Mouse (Mus musculus): ENCODE measurements around the gene Ndufs6. TPM values are rescaled to one million over a fixed set of nuclear protein-coding genes. Genes with fewer than 3 reads are reported as not detected.

The Ndufs6 gene
- polyA plus RNA-seq, 1 experiment, result 254 TPM

- H3K4me2 ChIP-seq (ENCODE audit: low read depth), result no peak overlapping the region
- no peaks in the 10 kb centered on the region for H3K27me3 ChIP-seq (ENCODE audit: control insufficient read depth, insufficient read depth, insufficient read length)
- H3K79me2 ChIP-seq (ENCODE audit: control insufficient read depth, insufficient read depth), result no peaks in the 10 kb centered on the region
- no peak overlapping the region for H3K4me3 ChIP-seq
- H3K36me3 ChIP-seq (ENCODE audit: control insufficient read depth, insufficient read depth), result no peaks in the 10 kb centered on the region
- no peak overlapping the region for H3ac ChIP-seq (ENCODE audit: control insufficient read depth, insufficient read length)
- no peak for TF ChIP-seq E2F4 (IDR thresholded peaks at IDR 0.05; ENCODE audit: insufficient read depth)
- no peak for TF ChIP-seq MYOD1 (IDR thresholded peaks at IDR 0.05; ENCODE audit: control insufficient read depth in 1 of 3, insufficient read length in 2 of 3, low read depth in 2 of 3)
- no peak for TF ChIP-seq TCF12 (IDR thresholded peaks at IDR 0.05; ENCODE audit: insufficient read depth, poor library complexity, severe bottlenecking)
- TF ChIP-seq MAX (IDR thresholded peaks at IDR 0.05; ENCODE audit: low read depth), result no peak
- no peak for TF ChIP-seq POLR2AphosphoS2 (IDR thresholded peaks at IDR 0.05; ENCODE audit: insufficient read length, low read depth)
- TF ChIP-seq USF1 (IDR thresholded peaks at IDR 0.05; ENCODE audit: low read depth), result no peak
- TF ChIP-seq SRF (IDR thresholded peaks at IDR 0.05; ENCODE audit: control insufficient read depth, insufficient read length, low read depth), result no peak
- no peak for TF ChIP-seq REST (IDR thresholded peaks at IDR 0.05; ENCODE audit: insufficient read depth, insufficient read length)
- TF ChIP-seq MYOG (IDR thresholded peaks at IDR 0.05; ENCODE audit: control insufficient read depth in 1 of 3, insufficient read depth in 1 of 3, insufficient read length in 2 of 3, low read depth in 2 of 3), result no peak
- TF ChIP-seq CEBPB (IDR thresholded peaks at IDR 0.05; ENCODE audit: insufficient read depth, poor library complexity, severe bottlenecking), result no peak
- TF ChIP-seq TCF3 (IDR thresholded peaks at IDR 0.05; ENCODE audit: insufficient read length, low read depth), result no peak
- no peak for TF ChIP-seq POLR2A (IDR thresholded peaks at IDR 0.05; ENCODE audit: insufficient read length, low read depth)
Measured at GRCm38 (mm10) chr13:73283534-73283933, 44.8 kb downstream of the Ndufs6 start.

GRCm38 (mm10) chr13:73282407-73282806 is 45.9 kb downstream of the Ndufs6 start:
- no peaks in the 10 kb centered on the region for H3K27me3 ChIP-seq (ENCODE audit: control insufficient read depth, insufficient read depth, insufficient read length)
- H3ac ChIP-seq (ENCODE audit: control insufficient read depth, insufficient read length), result no peak overlapping the region
- no peak for TF ChIP-seq REST (IDR thresholded peaks at IDR 0.05; ENCODE audit: insufficient read depth, insufficient read length)
- TF ChIP-seq TCF3 (IDR thresholded peaks at IDR 0.05; ENCODE audit: insufficient read length, low read depth), result no peak
- TF ChIP-seq CEBPB (IDR thresholded peaks at IDR 0.05; ENCODE audit: insufficient read depth, poor library complexity, severe bottlenecking), result no peak
- no peak for TF ChIP-seq TCF12 (IDR thresholded peaks at IDR 0.05; ENCODE audit: insufficient read depth, poor library complexity, severe bottlenecking)
- no peak for TF ChIP-seq SRF (IDR thresholded peaks at IDR 0.05; ENCODE audit: control insufficient read depth, insufficient read length, low read depth)
- TF ChIP-seq E2F4 (IDR thresholded peaks at IDR 0.05; ENCODE audit: insufficient read depth), result no peak
- TF ChIP-seq USF1 (IDR thresholded peaks at IDR 0.05; ENCODE audit: low read depth), result no peak
- TF ChIP-seq POLR2AphosphoS2 (IDR thresholded peaks at IDR 0.05; ENCODE audit: insufficient read length, low read depth), result no peak
- no peak for TF ChIP-seq MYOG (IDR thresholded peaks at IDR 0.05; ENCODE audit: control insufficient read depth in 1 of 3, insufficient read depth in 1 of 3, insufficient read length in 2 of 3, low read depth in 2 of 3)
- TF ChIP-seq POLR2A (IDR thresholded peaks at IDR 0.05; ENCODE audit: insufficient read length, low read depth), result no peak
- no peak for TF ChIP-seq MYOD1 (IDR thresholded peaks at IDR 0.05; ENCODE audit: control insufficient read depth in 1 of 3, insufficient read length in 2 of 3, low read depth in 2 of 3)
- TF ChIP-seq MAX (IDR thresholded peaks at IDR 0.05; ENCODE audit: low read depth), result no peak
- no peak overlapping the region for H3K4me2 ChIP-seq (ENCODE audit: low read depth)
- no peak overlapping the region for H3K4me3 ChIP-seq
- H3K79me2 ChIP-seq (ENCODE audit: control insufficient read depth, insufficient read depth), result no peaks in the 10 kb centered on the region
- H3K36me3 ChIP-seq (ENCODE audit: control insufficient read depth, insufficient read depth), result no peaks in the 10 kb centered on the region

GRCm38 (mm10) chr13:73279196-73279595 is 49.1 kb downstream of the Ndufs6 start:
- TF ChIP-seq REST (IDR thresholded peaks at IDR 0.05; ENCODE audit: insufficient read depth, insufficient read length) (no peak), TCF3 (IDR thresholded peaks at IDR 0.05; ENCODE audit: insufficient read length, low read depth) (no peak), MYOD1 (IDR thresholded peaks at IDR 0.05; ENCODE audit: control insufficient read depth in 1 of 3, insufficient read length in 2 of 3, low read depth in 2 of 3) (no peak), POLR2AphosphoS2 (IDR thresholded peaks at IDR 0.05; ENCODE audit: insufficient read length, low read depth) (no peak), E2F4 (IDR thresholded peaks at IDR 0.05; ENCODE audit: insufficient read depth) (no peak), SRF (IDR thresholded peaks at IDR 0.05; ENCODE audit: control insufficient read depth, insufficient read length, low read depth) (no peak), MYOG (IDR thresholded peaks at IDR 0.05; ENCODE audit: control insufficient read depth in 1 of 3, insufficient read depth in 1 of 3, insufficient read length in 2 of 3, low read depth in 2 of 3) (no peak), CEBPB (IDR thresholded peaks at IDR 0.05; ENCODE audit: insufficient read depth, poor library complexity, severe bottlenecking) (no peak), MAX (IDR thresholded peaks at IDR 0.05; ENCODE audit: low read depth) (no peak), USF1 (IDR thresholded peaks at IDR 0.05; ENCODE audit: low read depth) (no peak), POLR2A (IDR thresholded peaks at IDR 0.05; ENCODE audit: insufficient read length, low read depth) (no peak), TCF12 (IDR thresholded peaks at IDR 0.05; ENCODE audit: insufficient read depth, poor library complexity, severe bottlenecking) (no peak)
- Histone ChIP-seq H3K27me3 (ENCODE audit: control insufficient read depth, insufficient read depth, insufficient read length) (peaks cover 7% of the 10 kb centered on the region), H3K4me3 (no peak overlapping the region), H3K79me2 (ENCODE audit: control insufficient read depth, insufficient read depth) (no peaks in the 10 kb centered on the region), H3K36me3 (ENCODE audit: control insufficient read depth, insufficient read depth) (no peaks in the 10 kb centered on the region), H3ac (ENCODE audit: control insufficient read depth, insufficient read length) (no peak overlapping the region), H3K4me2 (ENCODE audit: low read depth) (no peak overlapping the region)

DNA sequence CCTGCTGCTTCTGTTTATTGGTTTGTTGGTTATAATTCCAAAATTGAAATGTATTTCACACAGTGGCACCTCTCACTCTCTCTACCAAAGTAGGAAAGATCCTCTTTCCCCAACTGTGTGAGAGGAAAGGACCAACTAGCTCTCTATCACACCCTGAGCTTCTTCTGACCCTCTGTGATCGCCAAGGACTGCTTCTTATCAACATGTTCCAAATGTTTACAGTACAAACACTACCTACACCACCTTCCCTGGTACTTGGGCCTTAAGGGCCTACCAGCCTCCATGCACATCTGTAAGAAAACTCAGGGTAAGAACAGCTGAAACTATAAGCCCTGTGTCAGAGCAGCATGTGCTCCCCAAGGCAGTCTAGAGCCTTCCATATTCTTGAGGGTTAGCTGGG is 50.5 kb downstream of the Ndufs6 start:
- Histone ChIP-seq H3ac (ENCODE audit: control insufficient read depth, insufficient read length) (no peak overlapping the region), H3K27me3 (ENCODE audit: control insufficient read depth, insufficient read depth, insufficient read length) (peaks cover 7% of the 10 kb centered on the region), H3K36me3 (ENCODE audit: control insufficient read depth, insufficient read depth) (no peaks in the 10 kb centered on the region), H3K4me3 (no peak overlapping the region), H3K4me2 (ENCODE audit: low read depth) (no peak overlapping the region), H3K79me2 (ENCODE audit: control insufficient read depth, insufficient read depth) (no peaks in the 10 kb centered on the region)
- TF ChIP-seq MYOD1 (IDR thresholded peaks at IDR 0.05; ENCODE audit: control insufficient read depth in 1 of 3, insufficient read length in 2 of 3, low read depth in 2 of 3), result no peak
- no peak for TF ChIP-seq CEBPB (IDR thresholded peaks at IDR 0.05; ENCODE audit: insufficient read depth, poor library complexity, severe bottlenecking)
- no peak for TF ChIP-seq POLR2AphosphoS2 (IDR thresholded peaks at IDR 0.05; ENCODE audit: insufficient read length, low read depth)
- TF ChIP-seq TCF12 (IDR thresholded peaks at IDR 0.05; ENCODE audit: insufficient read depth, poor library complexity, severe bottlenecking), result no peak
- TF ChIP-seq POLR2A (IDR thresholded peaks at IDR 0.05; ENCODE audit: insufficient read length, low read depth), result no peak
- no peak for TF ChIP-seq MAX (IDR thresholded peaks at IDR 0.05; ENCODE audit: low read depth)
- TF ChIP-seq SRF (IDR thresholded peaks at IDR 0.05; ENCODE audit: control insufficient read depth, insufficient read length, low read depth), result no peak
